Mouse (Mus musculus) frontal cortex, postnatal 14 days (tissue): ENCODE measurements around the gene Nme7.

Experiments
- DNase-seq, 2 experiments: peaks; one replicate each; pipeline ENCODE4 v3.0.0; 2022; ENCODE audit warnings: low spot score in 2 of 2

Nme7 gene

DNA sequence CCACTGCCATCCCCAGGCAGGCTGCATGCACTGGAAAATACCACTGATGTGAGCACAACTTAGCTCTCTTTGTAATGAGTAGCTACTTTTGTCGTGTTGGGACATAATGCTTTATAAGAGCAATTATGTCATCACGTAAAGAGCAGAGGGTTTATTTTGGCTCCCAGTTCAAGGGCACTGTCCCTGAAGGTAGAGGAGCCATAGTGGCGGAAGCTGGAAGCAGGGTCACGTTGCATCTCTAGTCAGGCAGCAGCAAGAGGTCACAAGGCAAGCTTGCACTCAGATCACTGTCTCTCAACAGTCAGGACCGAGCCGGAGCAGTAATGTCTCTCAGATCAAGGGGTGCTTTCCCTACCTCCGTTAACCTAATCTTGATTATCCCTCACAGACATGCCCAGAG is 123.9 kb downstream of the Nme7 start:
- DNase-seq, result no peak

DNA sequence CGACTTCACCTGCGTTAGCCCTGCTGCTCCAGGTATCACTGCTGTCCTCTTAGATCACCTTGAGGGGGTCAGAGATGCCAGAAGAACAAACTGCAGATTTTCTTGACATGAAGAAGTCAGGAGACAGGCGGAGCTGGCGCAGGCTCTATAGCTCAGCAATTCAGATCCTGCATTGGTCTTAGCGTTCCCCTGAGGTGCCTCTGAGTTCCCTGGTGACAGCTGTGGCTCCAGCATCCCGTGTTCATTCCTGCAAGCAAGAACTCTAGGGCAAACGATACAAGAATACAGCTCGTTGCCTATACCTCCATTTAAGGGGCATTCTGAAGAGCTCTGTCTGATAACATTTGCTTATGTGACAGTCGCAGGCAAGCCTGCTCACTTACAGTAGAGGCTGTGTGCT is 124.7 kb downstream of the Nme7 start:
- DNase-seq, result no peak

DNA sequence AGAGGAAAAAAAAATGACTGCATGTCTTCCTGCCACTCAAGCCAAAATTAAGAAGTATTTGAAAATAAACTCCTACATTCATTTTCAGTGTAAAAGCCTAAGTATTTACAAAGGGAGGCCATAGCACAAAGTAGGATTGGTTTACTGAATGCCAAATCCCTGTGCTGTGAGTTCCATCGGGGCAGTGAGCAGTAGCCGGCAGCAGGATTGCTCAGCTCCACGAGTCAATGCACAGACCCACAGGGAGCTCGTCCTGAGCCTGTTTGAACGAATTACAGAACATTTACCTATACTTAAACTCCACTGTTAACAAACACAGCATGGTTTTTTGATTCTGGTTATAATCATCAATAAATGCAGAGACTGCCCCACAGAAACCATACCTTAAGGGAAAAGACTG is 128.7 kb downstream of the Nme7 start:
- DNase-seq, result no peak

DNA sequence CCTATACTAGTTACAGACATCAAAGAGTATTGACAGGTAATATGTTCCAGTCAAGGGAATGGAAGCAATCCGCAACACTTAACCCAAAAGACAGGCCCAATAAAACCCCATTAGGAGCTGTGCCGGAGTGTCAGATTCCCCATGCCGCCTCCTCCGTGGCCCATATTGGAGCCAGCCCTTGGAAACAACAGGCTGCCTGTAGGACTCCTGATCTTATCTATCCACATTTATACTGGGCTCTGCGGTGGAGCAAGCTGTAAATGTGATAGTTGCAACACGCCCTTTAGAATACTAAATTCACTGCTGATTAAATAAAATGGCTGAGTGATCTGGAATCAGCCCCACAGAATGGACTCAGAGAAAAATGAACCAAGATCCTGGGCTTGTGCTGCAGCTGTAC is 130.1 kb downstream of the Nme7 start:
- DNase-seq, result no peak

DNA sequence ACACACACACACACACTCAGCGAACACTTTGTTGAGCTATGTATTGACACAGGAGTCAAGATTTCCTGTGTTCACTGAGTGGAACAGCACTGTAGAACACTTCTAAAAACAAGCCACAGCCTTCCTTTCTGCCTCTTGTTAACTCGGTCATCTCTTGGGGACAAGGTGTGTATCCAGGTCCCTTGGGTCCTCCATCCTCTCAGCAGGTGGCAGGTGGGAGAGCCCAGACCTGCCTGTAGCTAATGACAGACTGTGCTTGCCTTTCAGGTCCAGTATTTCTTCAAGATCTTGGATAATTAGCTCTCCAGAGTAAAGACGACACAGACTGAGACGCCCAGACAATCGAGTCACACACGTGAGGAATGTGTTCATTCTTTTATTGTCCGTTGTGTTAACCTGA is 132.8 kb downstream of the Nme7 start:
- no peak for DNase-seq

DNA sequence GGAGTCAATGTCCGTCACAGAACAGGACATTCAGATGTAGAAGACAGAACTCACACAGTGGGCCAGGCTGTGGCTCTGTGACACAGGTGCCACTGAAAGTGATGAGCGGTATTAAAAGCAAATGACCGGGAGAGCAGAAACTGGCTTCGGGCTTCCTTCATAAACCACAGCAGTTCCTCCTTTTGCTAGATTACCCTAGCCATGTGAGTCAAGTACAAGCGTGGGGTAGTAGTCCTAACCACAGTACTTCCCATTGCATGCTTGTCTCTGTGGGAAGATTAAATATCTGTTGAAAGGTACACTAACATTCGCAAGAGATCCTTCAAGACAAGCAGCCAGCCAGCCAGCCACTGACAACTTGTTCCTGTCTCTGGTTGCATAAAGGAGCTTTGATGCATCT is 136.3 kb downstream of the Nme7 start:
- no peak for DNase-seq

DNA sequence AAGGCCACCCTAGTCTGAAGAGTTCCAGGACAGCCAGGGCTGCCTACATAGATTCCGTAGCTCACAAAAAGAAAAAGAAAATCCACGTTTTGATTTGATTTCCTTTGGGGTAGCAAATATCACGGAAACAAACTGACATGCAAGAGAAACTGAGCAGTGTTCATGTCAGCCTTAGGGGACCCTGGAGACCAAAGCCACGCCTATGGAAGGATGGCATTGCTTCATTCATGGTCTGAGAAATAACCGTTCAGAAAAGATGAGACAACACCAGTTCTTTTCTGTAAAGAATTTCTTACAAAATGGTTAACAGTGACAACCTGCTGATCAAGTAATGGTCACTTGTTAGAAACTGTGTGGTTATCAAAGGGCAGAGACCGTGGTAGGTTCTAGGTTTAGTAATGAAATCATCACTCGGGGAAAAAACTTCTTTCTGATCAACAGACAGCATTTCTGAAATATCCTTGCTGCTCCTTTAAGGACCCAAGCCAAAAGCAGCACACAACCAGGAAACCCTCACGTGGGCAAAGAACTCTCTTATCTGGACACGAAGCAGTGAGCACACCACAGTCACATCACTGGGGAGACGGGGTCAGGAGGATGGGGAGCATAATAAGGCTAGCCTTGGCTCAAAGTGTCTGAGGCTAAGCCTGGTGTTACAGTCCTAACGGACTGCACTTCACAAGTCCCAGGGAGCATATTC is 136.9 kb downstream of the Nme7 start:
- no peak for DNase-seq

DNA sequence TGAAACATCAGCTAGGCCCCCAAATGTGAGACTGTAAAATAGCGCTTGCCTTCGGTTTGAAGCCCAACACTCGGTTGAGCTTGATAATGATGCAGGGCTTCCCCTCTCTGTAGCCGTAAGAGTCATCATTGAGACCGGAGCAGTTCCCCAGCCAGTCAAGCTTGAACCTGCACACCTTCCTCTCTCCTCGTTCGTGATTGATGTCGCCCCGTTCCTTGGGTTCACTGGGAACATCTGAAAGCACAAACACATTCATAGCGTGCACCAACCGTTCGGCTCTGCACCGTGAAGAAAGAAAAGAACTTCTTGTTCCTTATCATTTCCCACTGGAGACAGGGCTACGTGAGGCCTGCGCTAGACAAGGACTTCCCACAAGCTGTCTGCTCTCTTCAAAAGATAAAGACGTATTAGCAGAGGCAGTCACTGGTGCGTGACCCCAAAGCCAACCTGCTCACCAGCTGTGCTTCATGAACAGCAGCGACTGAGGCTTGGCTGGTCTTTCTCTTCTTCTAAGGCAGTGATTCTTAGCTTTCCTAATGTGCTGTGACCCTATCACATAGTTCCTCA is 137.6 kb downstream of the Nme7 start:
- no peak for DNase-seq

DNA sequence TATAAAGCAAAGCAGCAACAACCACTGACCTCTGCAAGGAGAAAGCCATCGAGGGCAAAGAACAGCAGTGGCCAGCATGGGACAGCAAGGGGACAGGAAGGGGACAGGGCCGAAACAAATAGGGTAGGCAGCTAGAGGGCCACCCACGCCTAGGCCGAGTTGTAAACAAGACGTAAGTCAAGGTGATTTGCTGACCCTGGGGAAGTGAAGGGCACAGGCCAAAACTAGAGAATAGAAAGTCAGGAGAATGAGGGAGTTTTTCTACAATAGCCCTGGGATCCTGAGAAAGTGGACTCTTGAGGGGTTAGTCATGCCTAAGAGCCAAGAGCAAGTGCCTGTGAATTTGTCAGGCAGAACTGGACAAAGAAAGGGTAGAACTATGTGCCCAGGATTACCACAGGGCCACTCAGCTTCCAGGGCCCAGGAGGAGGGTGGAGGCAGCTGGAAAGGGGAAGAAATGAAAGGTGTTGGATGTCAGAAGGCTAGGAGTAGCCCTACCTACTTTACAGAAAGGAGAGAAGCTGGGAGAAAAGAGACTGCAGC is 141.8 kb downstream of the Nme7 start:
- DNase-seq, result no peak

DNA sequence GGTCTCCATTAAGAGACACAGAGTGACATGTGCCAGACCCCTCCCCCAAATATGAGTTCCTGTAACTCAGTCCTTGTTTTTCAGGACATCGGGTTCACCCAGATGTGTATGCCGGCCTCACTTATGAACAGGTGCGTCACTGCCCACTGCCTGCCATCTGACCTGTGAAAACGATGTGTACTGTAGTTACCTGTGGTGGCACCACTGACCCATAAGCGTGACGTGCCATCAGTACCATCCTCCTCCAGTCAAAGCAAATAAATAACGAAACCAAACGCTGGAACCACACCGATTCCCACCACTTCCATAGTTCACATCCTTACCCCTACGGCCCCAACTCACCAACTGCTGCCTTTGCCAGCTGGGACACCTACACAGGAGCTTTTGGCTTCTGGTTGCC is 142.6 kb downstream of the Nme7 start:
- no peak for DNase-seq

DNA sequence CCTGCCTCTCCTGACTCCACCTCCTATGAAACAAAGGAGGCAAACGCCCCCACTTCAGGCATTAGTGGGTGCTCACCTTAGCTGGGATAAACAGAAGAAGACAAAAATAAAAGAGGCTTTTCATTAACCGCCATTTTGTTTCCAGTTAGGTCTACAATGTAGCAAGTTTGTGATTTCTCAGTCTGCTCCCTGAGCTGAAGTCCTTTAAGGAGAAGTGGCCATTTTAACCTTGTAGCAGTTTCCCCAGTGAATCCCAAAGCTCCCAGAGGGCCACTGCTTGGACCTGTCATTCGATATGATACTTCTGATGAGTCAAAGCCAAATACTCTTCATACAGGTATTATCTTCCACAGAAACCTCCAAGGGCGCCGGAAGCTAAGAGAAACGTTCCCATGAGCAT is 143.6 kb downstream of the Nme7 start:
- no peak for DNase-seq

DNA sequence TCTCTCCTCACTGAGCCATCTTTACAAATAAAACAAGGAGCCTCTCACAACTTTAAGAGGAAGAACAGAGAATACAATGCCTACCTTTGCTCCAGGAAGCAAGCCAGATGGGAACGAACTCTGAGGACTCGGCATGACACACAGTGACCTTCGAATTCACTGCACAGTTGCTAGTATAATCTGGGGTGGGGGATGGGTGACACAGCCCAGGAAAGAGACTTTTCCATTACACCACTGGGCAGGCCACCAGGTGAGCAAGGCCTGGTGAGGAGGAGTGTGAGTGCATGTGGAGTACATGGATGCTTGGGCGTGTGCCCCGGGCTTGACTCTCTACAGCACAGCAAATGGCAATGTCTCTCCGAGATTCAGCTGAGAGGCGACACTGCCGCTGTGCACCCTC is 145.7 kb downstream of the Nme7 start:
- no peak for DNase-seq

DNA sequence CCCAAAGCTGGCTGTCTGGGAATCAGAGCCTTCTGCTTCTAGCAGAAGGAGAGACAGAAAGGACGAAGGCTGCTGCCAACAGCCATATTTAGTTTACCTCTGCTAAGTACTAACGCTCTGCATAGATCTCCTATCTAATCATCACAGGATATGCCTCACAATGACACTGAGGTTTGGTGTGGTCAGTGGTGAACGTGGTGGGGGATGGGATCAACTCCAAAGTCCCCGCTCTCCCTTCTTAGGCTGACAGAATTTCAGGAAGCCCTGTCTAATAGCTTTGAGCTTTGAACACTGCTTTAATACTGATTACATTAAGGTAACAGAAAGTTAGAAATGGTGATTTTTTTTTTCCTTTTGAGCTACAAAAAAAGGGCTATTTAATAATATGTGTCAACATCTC is 146.3 kb downstream of the Nme7 start:
- DNase-seq, result no peak

DNA sequence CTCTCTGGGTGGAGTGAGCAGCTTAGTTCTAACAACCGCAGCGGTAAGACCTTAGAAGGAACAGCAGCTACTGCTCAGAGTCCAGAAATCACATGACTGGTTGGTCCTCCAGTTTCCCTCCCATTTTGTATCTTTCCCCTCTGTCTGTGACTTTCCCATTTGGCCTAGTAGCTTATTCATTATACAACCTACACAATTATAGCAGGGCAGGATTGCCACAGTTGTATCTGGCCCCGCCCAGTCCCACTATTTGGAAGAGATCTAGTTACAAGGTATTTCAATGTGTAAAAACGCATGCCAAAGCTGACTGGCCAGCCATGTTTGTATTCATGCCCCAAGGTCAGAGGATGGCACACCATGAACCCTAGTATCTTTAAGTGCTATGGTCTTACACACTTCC is 146.7 kb downstream of the Nme7 start:
- no peak for DNase-seq

DNA sequence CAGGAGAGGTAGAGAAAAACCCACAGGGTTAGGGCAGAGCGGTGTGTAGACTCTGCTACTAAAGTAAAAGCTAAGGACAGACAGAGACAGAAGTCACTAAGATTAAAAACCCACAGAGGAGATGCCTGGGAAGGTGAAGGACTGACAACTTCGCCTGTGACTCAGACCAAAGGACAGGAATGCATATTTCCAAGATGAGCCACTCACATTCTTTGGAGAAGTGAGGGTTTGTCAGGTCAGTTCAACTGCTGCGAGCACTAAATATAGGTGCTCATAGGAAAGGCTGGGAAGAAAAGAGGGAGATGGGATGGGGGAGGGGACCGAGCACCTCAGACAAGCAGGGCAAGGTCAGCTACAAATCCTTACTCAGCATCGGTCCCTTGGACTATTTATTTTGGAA is 147.4 kb downstream of the Nme7 start:
- DNase-seq, result no peak

DNA sequence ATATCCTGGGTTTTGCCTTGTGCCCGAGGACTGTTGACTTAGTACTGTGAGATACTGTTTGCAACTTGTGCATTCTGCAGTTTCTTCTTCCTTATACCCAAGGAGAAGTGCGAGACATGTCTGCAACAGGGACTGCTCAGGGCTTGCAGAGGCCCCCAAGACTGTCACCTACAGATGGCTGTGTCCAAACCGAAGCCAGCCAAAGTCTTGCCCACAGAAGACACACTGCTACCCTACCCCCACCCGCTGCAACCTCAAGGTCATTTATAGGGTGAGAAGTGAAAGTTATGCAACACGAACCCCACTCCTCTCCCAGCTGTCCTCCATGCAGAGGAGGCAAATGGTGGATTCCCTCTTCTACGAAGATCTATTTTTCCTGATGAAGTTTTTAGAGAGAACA is 148.7 kb downstream of the Nme7 start:
- no peak for DNase-seq

DNA sequence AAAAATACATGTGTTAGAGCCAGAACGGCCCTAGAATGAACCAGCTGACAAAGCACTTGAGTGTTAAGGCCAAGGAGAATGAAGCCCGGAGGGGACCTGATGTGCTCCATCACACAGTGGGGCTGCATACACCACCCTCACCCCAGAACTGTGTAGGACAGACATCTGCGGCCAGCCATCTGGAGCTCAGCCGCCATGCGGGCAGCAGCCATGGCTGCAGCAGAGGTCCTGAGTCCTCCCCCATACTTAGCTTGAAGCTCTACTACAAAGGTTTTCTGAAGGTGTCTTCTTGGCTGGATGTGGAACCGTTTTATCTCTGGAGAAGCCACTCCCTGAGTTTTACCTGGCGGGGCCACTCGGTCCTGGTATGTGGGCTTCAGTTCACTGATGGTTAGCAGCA is 149.2 kb downstream of the Nme7 start:
- DNase-seq, result no peak

DNA sequence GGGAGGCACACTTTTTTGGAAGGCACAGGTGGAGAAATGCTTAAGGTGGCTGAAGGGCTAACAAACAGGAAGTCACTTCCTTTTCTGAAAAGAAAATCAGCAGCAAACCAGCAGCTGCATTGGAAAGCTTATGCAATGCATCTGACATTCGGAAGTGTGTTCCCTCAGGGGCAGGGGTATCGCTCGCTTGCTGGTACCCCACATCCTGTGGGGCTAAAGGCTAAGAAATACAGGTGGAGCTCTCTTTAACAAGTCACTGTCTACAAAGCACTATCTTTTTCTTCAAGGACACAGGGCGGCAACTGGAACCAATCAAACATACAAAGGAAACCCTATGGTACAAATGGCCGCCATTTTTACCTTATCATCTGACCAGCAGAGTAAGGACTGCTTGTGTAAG is 149.8 kb downstream of the Nme7 start:
- peak in 1 of 2 experiments; percentile 3 for DNase-seq

DNA sequence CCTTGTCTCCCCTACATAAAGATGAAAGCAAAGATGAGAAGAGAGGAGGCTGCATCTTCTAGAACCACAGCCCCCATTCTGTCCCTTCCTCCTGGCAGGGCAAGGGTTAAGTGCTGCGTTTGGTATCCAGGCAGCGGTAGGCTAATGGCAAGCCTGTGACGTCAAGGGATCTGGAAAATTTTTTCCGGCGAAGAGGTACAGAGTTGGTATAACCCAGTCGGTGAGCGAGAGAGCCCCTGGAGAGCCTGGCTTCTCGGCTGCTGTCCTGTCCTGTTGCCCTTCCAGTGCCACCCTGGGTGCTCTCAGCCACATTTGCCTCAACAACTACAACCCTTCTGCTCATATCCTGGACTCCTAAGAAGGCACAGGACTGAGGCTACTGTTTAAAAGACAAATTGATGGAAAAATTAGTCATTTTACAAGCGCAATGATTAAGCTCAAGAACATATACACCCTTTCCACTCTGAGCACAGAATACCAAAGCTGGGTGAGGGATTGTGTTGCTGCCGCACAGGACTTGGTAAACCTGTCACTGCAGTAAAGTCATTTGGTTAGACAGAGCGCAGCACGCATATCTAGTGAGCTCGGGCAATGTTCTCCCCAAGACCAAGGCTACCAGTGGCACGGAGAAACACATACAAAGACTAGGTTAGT is 151.0 kb downstream of the Nme7 start:
- DNase-seq, result peak in 1 of 2 experiments; percentile 64

DNA sequence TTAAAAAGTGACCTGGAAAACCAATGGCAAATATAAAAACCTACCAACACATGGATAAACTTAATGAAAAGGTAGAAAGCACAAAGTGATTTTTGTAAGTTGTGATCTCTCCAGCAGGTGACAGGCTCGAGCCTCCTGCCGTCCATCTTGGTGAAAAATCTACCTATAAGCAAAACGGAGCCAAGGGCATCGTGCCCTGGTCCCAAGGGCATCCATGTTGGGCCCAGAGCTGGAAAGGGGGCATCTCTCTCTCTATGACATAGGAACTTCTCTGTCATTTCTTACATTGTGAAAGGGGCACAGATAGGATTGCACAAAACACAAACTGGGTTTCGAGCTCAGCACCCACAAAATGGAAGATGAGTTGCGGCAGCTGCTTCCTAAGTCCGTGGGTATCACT is 151.7 kb downstream of the Nme7 start:
- no peak for DNase-seq

DNA sequence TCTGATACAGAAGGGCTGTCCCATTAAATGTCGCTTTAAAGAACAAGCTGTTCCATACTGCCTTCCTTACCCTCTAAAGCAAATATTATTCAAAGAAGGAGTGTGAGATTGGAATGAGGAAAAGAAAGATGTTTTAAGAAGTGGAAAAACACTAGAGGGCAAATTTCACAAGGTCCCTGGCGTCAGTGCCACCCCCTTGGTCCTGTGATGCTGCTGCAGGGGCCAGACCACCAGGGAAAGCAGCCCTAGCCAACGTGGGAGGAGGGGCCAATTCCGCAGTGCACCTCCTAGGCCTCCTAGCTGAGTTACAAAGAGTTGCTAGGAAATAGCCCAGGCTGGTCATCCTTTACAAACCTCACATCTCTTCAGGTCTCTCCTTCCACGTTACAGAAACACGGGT is 152.1 kb downstream of the Nme7 start:
- DNase-seq, result no peak

DNA sequence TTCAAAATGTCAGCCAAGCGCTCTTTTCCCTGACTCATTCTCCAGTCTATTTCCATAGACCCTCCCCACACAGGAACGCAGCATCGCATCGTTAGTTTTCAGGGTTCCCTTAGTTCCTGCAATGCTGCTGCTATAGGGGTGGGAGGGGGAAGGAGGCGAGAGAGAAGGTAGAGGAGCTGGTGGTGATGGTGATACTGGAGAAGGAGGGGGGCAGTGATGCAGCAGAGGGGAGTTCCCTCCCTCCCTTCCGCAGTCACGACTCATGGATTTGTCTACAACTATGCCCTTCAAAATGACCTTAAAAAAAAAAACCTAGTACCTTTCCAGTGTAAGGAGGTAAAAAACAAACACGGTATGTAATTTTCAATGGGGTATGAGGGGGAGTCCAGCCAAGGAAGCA is 152.8 kb downstream of the Nme7 start:
- DNase-seq, result no peak

DNA sequence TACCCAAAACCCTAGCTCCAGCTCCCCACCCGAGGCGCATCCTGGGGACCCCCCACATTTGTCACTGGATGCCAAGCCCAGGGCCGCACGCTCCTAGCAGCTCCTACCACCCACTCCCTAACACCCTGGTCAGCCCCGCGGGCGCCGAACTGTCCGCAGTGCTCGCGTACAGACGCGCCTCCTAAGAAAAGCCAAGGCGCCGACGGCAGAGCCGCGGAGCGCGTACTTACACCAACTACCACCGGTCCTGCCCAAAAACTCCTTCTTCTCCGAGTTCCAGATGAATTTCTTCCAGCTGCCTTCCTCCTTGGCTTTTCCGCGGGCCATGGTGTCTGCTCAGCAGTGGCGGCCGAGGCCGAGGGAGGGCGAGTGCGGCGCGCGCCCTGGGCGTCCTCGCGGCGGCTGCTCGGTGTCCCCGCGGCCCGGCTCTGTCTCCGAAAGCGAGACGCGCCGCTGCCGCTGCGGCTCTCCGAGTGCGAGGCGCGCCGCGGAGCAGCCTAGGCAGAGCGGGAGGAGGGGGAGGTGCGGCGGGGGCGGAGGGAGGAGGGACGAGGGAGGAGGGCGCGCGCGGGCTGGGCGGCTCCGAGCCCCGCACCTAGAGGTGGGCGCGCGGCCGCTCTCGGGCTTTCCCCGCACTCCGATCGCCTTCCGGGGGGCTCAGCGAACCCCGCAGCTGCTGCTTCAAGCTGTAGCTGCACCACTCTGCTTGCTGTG is 153.8 kb downstream of the Nme7 start:
- DNase-seq, result no peak
